Mouse (Mus musculus): ENCODE data around the gene Syk. TPM values are rescaled to one million over a fixed set of nuclear protein-coding genes. Genes with fewer than 3 reads are reported as not detected.

Syk gene
- polyA plus RNA-seq, 1 experiment from 2014 or later: 4.3 TPM

DNA sequence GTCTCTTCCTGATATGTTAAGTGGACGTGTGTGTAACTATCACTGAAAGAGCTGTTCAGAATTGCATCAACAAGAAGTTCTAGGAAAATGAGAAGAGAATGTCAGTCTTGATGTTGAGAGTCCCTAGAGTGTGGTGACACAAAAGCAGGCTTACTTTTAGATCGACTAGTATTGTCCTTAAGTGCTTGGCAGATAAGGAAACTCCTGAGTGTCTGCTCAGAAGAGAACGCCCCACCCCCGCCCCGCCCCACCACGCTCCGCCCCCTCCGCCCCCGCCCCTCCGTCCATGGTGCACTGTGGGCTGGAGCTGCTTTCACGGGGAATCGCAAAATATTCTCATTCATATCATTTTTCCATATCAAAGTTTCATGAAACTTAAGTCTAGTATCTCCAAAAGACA, 91.9 kb downstream of the Syk start:
- WGBS: 29% methylated on average over 12 of the region's 12 CpGs
- Histone ChIP-seq H3K36me3 (ENCODE audit: insufficient read depth, low read length) (no peaks in the 10 kb centered on the region), H3K4me1 (ENCODE audit: insufficient read depth, low read depth, low read length) (no peaks in the 10 kb centered on the region), H3K9me3 (ENCODE audit: low read length) (no peaks in the 10 kb centered on the region), H3K4me3 (ENCODE audit: low read depth, low read length) (no peak overlapping the region), H3K4me2 (replicated peaks; ENCODE audit: low read depth, low read length) (no peak overlapping the region), H3K27me3 (replicated peaks; ENCODE audit: insufficient read depth, low read length) (no peaks in the 10 kb centered on the region), H3K27ac (ENCODE audit: low read length) (no peak overlapping the region), H3K9ac (replicated peaks; ENCODE audit: low read depth) (no peak overlapping the region)
- ATAC-seq (no peak; the same call in 1 of the 2 replicates), DNase-seq (ENCODE audit: low spot score) (no peak)
- no peak for TF ChIP-seq EP300 (IDR thresholded peaks at IDR 0.05)
- no peak for TF ChIP-seq CTCF (IDR thresholded peaks at IDR 0.05)

GRCm38 (mm10) chr13:52675526-52676294, 92.7 kb downstream of the Syk start:
- no peaks in the 10 kb centered on the region for H3K4me1 ChIP-seq (ENCODE audit: insufficient read depth, low read depth, low read length)
- no peaks in the 10 kb centered on the region for H3K27me3 ChIP-seq (replicated peaks; ENCODE audit: insufficient read depth, low read length)
- H3K4me3 ChIP-seq (ENCODE audit: low read depth, low read length): no peak overlapping the region
- TF ChIP-seq EP300 (IDR thresholded peaks at IDR 0.05): no peak
- TF ChIP-seq CTCF (IDR thresholded peaks at IDR 0.05): no peak
- H3K9ac ChIP-seq (replicated peaks; ENCODE audit: low read depth): no peak overlapping the region
- ATAC-seq (no peak), DNase-seq (ENCODE audit: low spot score) (no peak)
- H3K4me2 ChIP-seq (replicated peaks; ENCODE audit: low read depth, low read length): no peak overlapping the region
- H3K9me3 ChIP-seq (ENCODE audit: low read length): no peaks in the 10 kb centered on the region
- no peak overlapping the region for H3K27ac ChIP-seq (ENCODE audit: low read length)
- H3K36me3 ChIP-seq (ENCODE audit: insufficient read depth, low read length): no peaks in the 10 kb centered on the region
- WGBS: 70% methylated on average over 8 of the region's 8 CpGs

DNA sequence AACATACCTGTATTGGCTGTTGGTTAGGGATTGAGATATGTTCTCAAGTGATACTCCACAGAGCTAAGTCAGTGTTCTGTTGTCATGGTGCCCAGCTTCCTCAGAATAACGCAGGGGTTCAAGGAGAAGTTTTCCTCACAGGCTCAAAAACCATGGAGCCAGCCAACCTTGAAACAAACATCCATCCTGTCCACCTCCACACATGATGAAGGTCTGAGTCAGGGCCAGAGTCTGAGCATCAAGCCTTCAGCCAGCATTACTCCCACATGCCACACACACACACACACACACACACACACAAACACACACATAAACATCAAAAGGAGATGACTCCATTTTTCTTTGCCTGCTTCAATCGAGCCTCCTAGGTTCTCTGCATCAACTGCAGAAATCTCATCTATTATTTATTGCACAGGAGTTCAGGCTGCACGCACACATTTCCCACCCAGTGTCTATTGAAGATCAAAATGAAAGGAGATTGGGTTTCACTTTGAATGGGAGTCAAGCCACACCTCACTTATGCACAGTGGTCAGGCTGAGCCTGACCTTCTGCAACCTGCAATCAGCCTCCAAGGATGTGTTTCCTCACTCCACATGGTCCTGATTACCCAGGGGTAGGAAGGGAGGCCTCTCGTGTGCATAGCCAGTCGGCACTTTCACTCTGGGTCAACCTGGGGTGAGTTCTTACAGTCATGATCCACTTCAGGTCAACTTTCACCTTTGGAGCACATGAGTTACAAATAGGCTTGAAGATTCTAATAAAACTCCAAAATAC, 93.9 kb downstream of the Syk start:
- Histone ChIP-seq H3K4me1 (ENCODE audit: insufficient read depth, low read depth, low read length) (no peaks in the 10 kb centered on the region), H3K9ac (replicated peaks; ENCODE audit: low read depth) (no peak overlapping the region), H3K27me3 (replicated peaks; ENCODE audit: insufficient read depth, low read length) (no peaks in the 10 kb centered on the region), H3K4me3 (ENCODE audit: low read depth, low read length) (no peak overlapping the region), H3K27ac (ENCODE audit: low read length) (no peak overlapping the region), H3K9me3 (ENCODE audit: low read length) (no peaks in the 10 kb centered on the region), H3K36me3 (ENCODE audit: insufficient read depth, low read length) (no peaks in the 10 kb centered on the region), H3K4me2 (replicated peaks; ENCODE audit: low read depth, low read length) (no peak overlapping the region)
- ATAC-seq: no peak
- no peak for DNase-seq (ENCODE audit: low spot score)
- WGBS: 61% methylated on average over 5 of the region's 5 CpGs
- TF ChIP-seq CTCF (IDR thresholded peaks at IDR 0.05): no peak

GRCm38 (mm10) chr13:52679906-52680305, 96.9 kb downstream of the Syk start:
- no peaks in the 10 kb centered on the region for H3K9me3 ChIP-seq (ENCODE audit: low read length)
- H3K4me2 ChIP-seq (replicated peaks; ENCODE audit: low read depth, low read length): no peak overlapping the region
- no peak overlapping the region for H3K4me3 ChIP-seq (ENCODE audit: low read depth, low read length)
- 66% methylated on average over 5 of the region's 5 CpGs for WGBS
- H3K27me3 ChIP-seq (replicated peaks; ENCODE audit: insufficient read depth, low read length): no peaks in the 10 kb centered on the region
- no peaks in the 10 kb centered on the region for H3K36me3 ChIP-seq (ENCODE audit: insufficient read depth, low read length)
- no peaks in the 10 kb centered on the region for H3K4me1 ChIP-seq (ENCODE audit: insufficient read depth, low read depth, low read length)
- no peak for ATAC-seq
- no peak for DNase-seq (ENCODE audit: low spot score)
- H3K27ac ChIP-seq (ENCODE audit: low read length): no peak overlapping the region
- H3K9ac ChIP-seq (replicated peaks; ENCODE audit: low read depth): no peak overlapping the region
- TF ChIP-seq CTCF (IDR thresholded peaks at IDR 0.05) (no peak), EP300 (IDR thresholded peaks at IDR 0.05) (no peak)

GRCm38 (mm10) chr13:52682107-52682506, 99.1 kb downstream of the Syk start:
- 84% methylated on average over 5 of the region's 5 CpGs for WGBS
- ATAC-seq: no peak
- no peaks in the 10 kb centered on the region for H3K9me3 ChIP-seq (ENCODE audit: low read length)
- H3K4me2 ChIP-seq (replicated peaks; ENCODE audit: low read depth, low read length): no peak overlapping the region
- no peaks in the 10 kb centered on the region for H3K4me1 ChIP-seq (ENCODE audit: insufficient read depth, low read depth, low read length)
- H3K27ac ChIP-seq (ENCODE audit: low read length): no peak overlapping the region
- H3K36me3 ChIP-seq (ENCODE audit: insufficient read depth, low read length): no peaks in the 10 kb centered on the region
- no peaks in the 10 kb centered on the region for H3K27me3 ChIP-seq (replicated peaks; ENCODE audit: insufficient read depth, low read length)
- no peak for DNase-seq (ENCODE audit: low spot score)
- no peak overlapping the region for H3K9ac ChIP-seq (replicated peaks; ENCODE audit: low read depth)
- H3K4me3 ChIP-seq (ENCODE audit: low read depth, low read length): no peak overlapping the region
- TF ChIP-seq EP300 (IDR thresholded peaks at IDR 0.05): no peak
- no peak for TF ChIP-seq CTCF (IDR thresholded peaks at IDR 0.05)

DNA sequence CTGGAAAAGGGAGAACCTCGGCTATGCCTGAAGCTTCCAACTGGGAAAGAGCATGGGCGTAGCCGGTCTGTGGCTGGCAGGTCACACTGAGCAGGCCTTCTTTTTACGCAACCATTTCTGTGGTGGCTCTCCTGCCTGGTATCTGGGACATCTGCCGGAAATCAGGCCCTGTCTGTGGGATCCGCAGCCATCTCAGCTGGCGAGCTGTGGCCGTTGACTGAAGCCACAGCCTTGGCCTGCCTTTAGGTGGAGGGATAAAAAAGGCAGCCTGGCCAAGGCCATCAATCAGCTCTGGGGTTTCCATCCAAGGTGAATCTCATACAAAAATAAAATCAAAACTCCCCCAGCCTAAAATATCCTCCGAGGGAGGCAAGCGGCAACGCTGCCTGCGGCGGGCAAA, 107.5 kb downstream of the Syk start:
- H3K4me2 ChIP-seq (replicated peaks; ENCODE audit: low read depth, low read length): no peak overlapping the region
- H3K27ac ChIP-seq (ENCODE audit: low read length): no peak overlapping the region
- H3K36me3 ChIP-seq (ENCODE audit: insufficient read depth, low read length): no peaks in the 10 kb centered on the region
- no peaks in the 10 kb centered on the region for H3K4me1 ChIP-seq (ENCODE audit: insufficient read depth, low read depth, low read length)
- DNase-seq (ENCODE audit: low spot score) (no peak), ATAC-seq (no peak)
- 83% methylated on average over 13 of the region's 13 CpGs for WGBS
- no peaks in the 10 kb centered on the region for H3K27me3 ChIP-seq (replicated peaks; ENCODE audit: insufficient read depth, low read length)
- H3K4me3 ChIP-seq (ENCODE audit: low read depth, low read length): no peak overlapping the region
- no peak for TF ChIP-seq EP300 (IDR thresholded peaks at IDR 0.05)
- TF ChIP-seq CTCF (IDR thresholded peaks at IDR 0.05): no peak
- no peaks in the 10 kb centered on the region for H3K9me3 ChIP-seq (ENCODE audit: low read length)
- no peak overlapping the region for H3K9ac ChIP-seq (replicated peaks; ENCODE audit: low read depth)
